Mouse (Mus musculus) urinary bladder, postnatal 14 days (tissue): ENCODE results near the gene Rab3b.
"Not testable (repeated sequence)": the region's sequence is repeated elsewhere in the genome, so short reads cannot be mapped to it uniquely, and the experiment has no call there.

Experiments used
- DNase-seq: peaks from one replicate; pipeline ENCODE4 v3.0.0; 2021; ENCODE audit warnings: low spot score

The Rab3b gene

DNA sequence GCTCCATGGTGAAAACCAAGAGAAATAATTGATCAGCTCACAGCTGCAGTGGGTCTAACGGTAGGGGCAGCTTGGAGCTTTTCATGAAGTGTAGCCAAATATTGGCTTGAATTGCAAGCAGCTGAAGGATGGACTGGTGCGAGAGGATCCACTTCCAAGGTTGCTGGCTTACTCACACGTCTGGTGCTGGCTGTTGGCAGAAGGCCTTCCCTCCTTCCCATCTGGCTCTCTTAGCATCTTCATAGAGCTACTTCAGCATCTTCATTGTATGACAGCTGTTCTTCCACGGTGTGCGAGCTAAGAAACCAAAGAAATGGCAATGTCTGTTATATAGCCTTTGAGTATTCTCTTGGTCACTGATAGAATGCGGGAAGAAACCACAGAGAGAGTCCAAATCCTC is 12.0 kb downstream of the Rab3b start:
- DNase-seq: no peak

DNA sequence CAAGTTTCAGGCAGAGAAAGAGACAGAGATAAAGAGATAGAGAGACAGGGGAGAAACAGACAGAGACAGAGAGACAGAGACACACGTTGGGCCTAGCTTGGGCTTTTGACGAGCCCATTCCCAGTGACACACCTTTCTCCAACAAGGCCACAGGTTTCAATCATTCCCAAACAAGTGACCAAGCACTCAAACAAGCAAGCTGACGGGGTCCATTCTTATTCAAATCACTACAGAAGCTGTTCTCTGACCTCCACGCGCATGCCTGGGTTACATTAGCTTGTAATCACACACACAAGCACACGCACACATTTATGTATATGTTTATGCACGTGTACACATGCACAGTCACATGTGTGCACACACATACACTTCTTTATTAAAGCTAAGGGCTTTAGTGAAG is 21.6 kb downstream of the Rab3b start:
- DNase-seq: no peak

DNA sequence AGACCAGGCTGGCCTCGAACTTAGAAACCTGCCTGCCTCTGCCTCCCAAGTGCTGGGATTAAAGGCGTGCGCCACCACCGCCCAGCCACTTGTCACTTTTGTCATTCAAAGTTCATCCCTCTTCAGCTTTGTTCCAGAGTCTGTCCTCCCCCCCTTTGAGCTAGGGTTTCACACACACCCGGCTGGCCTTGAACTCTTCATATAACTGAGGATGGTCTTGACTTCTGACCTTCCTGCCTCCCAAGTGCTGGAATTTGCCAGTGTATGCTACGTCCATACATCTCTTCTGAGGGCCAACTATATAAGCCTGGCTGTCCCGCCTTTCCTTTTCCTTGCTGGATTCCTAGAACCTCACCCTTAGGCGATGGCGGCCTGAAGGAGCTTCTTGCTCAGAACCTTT is 24.0 kb downstream of the Rab3b start:
- no peak for DNase-seq

DNA sequence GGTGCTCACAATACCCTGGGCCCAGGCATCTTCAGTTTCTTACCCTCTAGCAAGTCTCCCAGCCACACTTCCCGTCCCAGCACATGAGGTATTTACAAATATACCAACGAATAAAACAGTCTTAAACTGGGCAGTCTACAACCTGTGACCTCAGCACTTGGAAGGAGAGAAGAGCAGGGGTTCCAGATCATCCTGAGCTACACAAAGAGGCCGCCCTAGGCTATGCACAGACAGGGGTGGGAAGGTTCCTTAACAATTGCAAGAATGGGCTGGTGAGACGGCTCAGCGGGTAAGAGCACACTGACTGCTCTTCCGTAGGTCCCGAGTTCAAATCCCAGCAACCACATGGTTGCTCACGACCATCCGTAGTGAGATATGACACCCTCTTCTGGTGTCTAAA is 24.5 kb downstream of the Rab3b start:
- no peak for DNase-seq

DNA sequence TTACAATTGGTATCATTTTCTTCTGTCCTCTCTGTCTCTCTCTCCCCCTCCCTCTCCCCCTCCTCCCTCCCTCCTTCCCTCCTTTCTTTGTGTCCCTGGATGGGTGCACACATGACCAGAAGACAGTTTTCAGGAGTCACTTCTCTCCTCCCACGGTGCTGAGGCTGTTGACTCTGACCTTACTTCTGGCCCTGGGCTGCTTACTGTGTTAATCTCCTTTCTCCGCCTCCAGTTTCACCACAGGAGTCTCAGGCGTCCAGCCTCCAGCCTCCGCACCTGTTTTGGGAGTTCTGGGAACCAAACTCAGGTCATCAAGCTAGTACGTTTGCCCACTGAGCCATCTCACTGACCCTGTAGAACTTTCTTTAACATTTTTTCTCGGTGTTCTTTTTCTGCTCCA is 25.2 kb downstream of the Rab3b start:
- DNase-seq: no peak

DNA sequence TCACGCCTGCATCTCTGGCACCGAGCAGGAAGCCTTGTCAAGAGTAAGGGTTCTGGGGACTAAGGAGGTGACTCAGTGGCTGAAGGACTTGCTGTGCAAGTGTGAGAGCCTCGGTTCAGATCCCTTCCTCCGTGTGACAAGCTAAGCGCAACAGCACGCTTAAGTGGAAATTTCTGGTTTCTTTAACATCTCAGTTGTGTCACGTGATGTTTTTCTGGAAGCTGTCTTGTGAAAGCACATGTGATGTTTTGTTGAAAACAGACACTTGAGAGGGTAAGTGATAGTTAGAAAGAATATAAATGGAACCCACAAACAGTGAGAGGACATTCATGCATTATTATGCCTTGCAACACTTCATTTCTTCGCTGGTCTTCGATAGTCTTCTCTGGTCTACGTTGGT is 25.9 kb downstream of the Rab3b start:
- DNase-seq: no peak

DNA sequence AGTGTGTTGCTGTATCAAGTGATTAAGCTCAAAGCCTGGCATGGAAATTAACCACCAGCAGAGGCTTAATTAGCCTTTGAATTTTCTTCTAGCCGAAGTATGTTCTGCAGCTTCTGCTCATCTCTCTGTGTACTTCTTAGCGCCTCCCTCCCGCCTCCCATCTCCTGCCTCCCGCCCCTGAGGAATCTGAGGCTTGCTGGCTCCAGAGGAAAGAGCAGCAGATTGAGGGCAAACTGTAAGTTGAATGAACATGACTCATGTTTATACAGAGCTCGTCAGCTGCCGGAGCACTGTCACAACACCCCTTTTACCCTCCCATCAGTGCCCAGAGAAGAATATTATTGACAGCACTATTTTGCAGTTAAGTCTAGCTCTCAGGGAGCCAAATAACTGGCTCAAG is 27.0 kb downstream of the Rab3b start:
- DNase-seq: no peak

DNA sequence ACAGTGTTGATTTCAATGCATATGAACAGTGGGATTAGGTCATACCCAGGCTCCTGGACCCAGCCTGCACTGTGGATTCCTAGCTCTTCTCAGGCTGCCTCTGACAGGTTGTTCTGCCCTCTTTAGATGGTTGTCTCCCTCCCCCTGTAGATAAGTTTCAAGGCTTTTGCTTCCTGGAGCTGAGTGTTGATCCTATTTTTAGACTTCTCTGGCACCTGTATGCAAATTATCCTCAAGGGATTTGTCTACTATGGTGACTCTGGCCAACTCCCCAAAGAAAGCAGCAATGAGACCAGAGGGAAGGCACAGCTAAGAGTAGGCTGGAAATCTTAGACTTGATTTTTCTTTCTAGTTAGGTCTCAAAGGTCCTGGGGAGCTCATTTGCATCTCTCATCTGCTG is 28.6 kb downstream of the Rab3b start:
- no peak for DNase-seq

DNA sequence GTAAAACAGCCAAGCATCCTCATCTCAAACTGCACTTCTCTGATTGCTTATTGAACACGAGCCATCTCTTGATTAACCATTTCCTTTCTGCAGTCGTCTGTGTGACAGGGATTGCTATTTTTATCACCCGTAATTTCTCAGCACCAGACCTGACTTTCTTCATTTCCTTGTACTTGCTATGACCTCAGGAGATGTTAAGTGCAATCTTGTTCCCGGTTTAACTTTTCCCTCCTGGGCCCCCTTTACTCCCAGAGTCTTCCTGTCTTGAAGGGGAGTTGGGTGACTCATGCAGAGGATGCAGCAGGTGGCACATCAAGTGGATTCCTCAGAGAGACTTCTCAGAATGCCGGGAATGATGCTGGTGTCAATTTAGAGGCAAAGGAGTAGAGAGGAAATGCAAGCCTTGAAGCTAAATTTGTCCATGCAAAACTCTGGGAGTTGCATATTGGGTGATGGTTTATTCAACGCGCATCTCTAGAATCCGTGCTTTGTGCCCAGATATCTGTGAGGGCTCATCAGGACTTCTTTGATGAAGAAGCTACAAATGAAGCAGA is 31.1 kb downstream of the Rab3b start:
- DNase-seq: no peak

DNA sequence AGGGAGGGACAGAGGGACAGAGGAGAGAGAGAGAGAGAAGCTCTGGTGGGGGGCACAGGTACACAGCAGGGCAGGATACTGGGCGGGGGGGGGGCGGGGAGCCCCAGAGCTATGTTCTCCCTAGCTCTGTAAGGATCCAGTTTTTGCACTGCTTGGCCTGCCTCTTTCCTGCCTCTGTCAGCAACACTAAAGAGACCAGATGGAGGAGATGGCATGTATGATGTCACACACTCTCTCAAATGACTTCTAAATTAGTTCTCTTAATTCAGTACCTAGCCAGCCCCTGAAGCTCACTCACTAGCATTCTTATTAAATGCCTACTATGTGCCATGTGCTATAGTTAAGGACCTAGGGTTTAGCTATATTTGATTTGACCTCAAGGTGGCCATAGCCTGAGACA is 33.0 kb downstream of the Rab3b start:
- no peak for DNase-seq

DNA sequence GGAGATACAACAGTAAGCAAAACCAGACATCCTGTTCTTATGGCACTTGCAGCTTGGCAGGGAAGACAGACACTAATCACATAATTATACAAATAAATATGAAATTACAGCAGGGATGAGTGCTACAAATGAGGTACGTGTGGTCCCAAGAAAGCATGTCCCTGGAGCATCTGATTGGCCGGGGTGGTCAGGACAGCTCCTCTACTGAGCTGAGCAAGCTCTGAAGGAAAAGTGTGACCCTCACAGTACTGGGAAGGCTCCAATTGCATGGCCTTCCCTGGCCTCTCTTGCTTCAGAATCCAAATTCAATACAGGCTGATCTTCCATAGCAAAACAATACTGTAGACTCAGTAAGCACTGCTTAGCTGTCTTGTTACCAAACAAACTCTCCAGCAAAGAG is 34.3 kb downstream of the Rab3b start:
- DNase-seq: no peak

DNA sequence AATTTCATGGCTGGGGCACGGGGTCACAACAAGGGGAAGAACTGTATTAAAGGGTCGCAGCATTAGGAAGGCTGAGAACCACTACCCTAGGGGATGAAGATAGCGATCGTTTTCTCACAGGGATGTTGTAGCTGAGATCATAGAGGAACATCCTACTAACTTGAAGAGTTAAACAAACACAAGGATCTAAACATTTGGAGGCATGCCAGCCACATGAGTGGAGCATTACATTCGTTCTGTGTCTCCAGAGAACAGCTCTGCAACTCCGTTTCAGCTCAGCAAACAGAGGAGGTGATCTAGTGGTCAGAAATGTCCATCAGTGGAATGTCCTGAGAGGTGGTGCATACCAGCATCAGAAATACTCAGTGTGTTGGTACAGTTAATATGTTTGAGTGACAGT is 35.5 kb downstream of the Rab3b start:
- DNase-seq: no peak

DNA sequence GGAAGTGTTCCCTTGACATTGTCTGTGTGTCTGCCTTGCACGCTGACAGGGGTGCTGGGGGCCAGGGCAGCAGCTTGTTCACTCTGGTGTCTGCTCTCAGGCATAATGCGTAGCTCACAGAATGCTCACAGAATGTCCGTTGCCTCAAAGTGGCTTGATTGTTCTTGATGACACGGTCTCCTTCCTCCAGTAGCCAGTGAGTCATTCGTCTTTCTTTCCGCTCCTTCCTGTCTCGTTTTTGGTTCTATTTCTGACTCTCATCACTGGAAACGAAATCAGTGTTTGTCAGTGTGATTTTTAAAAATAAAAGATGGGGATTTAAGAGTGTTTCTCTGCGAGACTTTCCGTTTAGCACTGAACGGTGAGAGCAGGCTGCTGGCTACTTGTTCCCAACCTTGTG is 36.2 kb downstream of the Rab3b start:
- DNase-seq: no peak

DNA sequence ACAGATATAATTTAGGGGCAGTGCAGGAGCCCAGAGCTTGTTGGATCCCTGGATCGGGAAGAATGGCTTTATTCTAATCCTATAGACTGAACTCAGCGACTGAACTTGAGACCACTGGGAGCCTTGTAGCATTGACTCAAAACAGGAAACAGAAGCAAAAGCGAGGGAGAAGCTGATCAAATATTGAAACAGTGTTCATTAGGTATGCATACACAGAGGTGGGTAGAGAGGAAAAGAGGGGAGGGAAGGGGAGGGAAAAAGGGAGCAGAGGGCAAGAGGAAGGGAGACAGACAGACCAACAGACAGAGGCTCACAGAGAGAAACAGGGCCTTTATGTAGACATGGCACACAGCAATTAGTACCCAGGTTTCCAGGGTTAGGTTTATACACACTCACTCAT is 38.8 kb downstream of the Rab3b start:
- no peak for DNase-seq

DNA sequence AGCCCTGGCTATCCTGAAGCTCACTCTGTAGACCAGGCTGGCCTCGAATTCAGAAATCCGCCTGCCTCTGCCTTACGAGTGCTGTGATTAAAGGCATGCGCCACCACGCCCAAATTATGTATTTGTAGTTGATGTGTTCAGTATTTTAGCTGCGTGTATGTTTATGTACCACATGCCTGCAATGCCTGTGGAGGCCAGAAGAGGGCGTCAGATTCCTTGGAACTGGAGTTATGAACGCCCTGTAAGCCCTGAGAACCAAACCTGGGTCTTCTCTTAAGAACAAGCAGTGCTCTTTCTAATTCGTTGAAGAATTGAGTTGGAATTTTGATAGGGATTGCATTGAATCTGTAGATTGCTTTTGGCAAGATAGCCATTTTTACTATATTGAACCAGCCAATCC is 49.1 kb downstream of the Rab3b start:
- DNase-seq: not testable (repeated sequence)

DNA sequence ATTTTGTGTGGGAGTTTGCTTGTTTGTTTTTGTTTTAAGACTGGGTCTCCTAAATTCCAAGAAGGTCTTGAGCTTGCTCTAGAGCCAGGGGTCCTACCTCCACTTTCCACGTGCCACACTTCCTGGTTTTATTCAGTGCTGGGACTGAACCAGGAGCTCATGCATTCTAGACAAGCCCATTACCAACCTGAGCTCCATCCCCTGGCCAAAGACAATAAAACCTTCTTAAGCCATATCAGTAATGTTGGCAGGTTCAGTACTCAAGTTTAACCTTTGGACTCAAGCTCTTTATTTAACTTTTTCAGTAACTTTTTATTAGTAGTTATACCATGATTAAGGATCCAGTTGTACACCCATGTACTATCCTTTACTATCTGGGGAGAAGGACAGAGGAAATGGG is 54.3 kb downstream of the Rab3b start:
- no peak for DNase-seq

DNA sequence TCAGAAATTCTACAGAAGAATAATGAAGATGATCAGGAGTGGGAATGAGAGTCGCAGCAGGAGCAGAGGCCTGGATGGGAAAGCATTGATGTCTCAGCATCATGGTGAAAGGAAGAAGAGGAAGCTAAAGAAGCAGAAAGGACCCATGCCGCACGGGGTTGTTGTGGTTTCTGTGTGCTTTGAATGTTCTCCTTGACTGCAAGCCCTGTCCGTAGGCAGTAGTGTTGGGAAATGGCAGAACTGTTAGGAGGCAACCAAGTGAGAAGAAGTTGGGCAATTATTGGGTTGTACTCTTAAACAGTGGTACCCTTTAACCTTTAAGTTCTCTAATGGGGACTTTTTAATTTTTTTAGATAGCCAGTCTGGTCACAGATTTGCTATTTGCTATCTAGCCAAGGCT is 56.0 kb downstream of the Rab3b start:
- no peak for DNase-seq

DNA sequence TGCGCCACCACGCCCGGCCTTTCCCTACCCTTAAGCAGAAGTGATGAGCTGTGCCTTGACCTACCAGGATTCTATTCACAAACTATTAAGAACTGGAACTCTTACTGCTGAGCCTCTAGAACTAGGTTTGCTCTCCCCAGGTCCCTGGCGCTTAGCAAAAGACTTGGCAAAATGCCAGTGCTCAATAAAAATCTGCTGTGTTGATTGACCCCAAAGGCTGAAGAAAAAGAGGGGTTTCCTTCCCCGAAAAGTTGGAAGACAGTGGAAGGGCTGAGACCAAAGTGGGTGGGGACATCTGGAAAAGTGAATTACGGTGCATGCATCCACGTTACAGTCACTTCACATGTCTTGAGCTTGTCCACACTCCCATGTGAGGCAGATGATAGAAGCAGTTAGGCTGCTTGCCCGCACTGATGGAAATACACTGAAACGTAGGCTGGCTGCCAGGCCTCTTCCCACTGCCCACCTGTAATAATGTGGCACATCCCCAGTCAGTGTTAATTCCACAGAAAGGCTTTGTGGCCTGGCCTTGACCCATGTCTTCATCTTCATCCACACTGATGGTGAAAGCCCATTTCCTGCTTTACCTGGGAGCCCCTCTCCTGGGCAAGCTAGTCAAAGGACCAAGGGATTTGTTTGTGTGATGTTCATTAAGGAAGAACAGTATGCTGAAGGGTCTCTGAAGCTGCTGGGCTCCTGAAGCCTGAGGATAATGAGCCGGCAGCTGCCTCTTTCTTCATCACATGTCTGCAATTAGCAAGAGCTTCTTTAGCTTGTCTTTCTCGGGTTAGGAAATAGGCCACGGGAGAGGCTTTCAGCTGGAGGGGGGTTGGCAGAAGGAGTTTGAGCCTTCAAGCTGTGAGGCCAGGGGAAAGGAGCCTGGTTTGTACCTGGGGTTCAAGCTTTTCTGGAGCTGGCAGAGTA is 59.2 kb downstream of the Rab3b start:
- no peak for DNase-seq

DNA sequence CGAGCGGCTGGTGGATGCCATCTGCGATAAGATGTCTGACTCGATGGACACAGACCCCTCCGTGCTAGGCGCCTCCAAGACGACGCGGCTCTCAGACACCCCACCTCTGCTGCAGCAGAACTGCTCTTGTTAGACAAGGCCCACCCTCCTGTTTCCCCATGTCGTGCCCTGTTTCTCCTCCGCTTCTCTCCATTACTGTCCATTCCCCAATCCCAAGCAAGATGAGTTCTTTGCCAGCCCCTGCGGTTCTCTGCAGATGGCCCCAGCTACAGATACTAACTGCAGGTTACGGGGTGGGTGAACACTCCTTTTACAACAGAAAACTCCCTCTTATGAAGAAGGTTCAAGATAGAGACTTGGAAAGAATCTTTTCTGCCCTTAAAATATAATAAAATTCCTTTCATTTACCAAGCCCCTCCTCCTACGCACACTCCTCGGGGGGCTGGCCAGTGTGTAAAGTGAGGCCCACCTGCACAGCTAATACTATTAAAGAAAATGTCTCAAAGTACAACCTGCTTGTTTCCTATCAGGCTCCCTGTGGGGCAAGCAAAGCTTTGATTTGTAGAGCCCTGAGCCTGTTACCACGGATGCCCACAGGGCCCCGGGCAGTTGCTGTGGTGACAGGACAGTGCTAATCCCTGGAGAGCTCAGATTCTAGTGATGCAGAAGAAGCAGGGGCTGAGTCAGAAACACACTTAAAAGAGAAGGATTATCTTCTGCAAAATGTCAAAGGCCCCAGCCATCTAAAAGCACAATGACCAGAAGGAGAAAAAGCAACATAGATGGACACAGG is 62.0 kb downstream of the Rab3b start:
- DNase-seq: no peak

DNA sequence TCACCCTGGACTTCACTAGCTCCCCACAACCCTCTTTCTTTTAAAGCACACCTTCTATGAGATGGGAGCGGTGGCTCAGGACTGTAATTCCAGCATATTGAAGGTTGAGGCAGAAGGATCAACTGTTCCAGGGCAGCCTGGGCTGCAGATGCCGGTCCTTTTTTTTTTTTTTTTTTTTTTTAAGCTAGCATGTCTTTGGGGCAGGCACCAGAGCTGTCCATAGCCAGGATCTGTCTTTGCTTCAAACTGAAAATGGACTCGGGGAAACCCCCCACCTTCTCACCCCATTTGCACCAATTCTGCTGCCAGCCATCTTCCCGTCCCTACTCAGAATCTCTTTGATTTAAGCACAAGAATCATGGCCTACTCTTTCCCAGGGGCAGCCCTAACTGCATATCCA is 63.3 kb downstream of the Rab3b start:
- no peak for DNase-seq

DNA sequence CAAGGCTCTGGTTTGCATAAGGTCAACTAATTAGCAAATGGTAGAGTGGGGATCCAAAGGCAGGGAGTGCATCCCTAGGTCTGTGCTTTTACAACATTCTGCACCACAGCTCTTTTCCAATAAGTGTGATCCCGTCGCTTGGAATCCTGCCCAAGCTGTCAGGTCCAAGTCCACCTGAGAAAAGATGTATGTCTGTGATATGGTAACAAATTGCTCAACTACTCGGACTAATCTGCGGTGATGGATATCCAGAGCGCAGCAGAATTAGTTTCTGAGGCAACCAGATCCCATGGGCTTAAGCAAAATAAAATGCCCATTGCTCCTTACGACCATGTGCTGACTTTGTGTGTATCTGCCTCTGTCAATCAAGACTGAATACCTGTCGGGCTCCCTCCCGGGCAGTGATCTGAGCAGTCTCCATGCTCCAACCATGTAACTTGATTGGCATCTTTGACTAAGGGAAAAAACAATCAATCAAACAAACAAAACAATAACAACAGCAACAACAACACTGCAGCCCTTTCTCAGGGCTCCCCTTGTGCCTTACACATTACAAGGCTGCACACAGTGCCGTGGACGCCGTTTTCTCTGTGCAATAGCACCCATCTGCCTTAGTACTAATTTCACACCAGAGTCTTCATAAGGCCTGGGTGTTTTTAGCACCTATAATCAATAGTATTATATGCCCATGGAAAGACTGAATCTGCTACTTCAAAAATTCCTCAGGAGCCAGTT is 64.3 kb downstream of the Rab3b start:
- no peak for DNase-seq

DNA sequence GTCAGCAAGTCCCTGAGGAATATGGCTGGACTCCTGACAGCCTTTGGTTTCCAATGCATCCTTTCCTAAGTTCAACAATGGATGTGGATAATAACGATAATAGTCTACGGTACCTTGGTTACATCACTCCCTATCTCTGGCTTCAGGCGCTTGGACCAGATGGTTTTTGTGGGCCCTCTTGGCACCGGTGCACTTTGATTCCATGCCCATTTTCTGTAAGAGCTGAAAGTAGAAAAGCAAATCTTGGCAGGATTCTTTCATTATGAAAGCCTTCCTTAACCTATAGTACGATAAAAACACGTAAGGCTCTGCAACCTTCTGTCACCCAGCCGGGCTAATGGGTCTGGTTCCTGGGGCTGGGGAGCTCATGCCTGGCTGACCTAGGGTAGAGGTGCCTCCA is 70.3 kb downstream of the Rab3b start:
- DNase-seq: no peak

DNA sequence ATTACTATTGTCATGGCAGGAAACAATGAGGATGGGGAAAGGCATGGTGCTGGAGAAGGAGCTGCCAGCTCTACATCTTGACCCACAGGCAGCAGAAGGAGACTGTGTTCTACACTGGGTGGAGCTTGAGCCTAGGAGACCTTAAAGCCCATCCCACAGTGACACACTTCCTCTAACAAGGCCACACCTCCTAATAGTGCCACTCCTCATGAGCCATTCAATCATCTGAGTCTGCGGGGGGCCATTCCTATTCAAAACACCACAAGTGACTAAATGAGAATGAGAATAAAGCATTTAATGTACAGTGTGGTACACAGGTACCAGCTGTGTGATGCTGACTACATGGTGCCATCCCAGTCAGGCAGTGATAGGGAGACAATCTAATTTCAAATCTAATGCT is 71.3 kb downstream of the Rab3b start:
- DNase-seq: no peak
